Mouse (Mus musculus): ENCODE measurements at regions not wholly inside any gene's neighbourhood (a gene's known extent, or its start where the extent isn't known, plus 50 kb on each side); places are given as distances from the start of the nearest gene placed in this dataset.
A peak's percentile ranks its signal among the peaks of the same experiment; 100 is the strongest.

DNA sequence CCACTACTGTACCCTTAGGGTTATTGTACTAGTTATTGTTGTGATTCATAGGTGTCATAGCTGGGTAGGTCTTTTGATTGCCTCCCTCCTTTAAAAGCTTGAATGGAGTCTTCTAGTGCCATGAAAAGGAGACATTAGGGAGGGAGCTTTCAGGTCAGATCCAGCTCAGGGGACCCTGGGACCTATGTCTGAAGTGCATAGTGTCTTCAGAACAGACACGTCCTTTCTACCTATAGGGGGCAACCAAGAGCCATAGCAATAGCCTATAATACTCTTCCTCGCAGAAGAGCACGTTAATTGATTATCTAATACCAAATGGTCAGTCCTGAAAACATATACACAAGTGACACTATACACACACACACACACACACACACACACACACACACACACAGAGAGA lies 77.7 kb upstream of the Nek6 start:
- TF ChIP-seq POLR2A (IDR thresholded peaks at IDR 0.05; ENCODE audit: low read depth, low read length) (no peak), CTCF (IDR thresholded peaks at IDR 0.05; ENCODE audit: extremely low read depth, insufficient read length, insufficient replicate concordance, low read depth, low read length) (peak; percentile 20; the same call in 1 of the 2 replicates)
- no peak overlapping the region for H3K27ac ChIP-seq (ENCODE audit: insufficient read depth, low read depth, low read length)
- H3K4me1 ChIP-seq (ENCODE audit: control insufficient read depth, insufficient read depth, insufficient read length, low read length), result peaks cover under 1% of the 10 kb centered on the region; the same call in 1 of the 2 replicates
- H3K4me3 ChIP-seq (ENCODE audit: low read depth, low read length), result no peak overlapping the region
- no peaks in the 10 kb centered on the region for H3K36me3 ChIP-seq (ENCODE audit: control insufficient read depth, insufficient read depth, low read length)
- H3K27me3 ChIP-seq (ENCODE audit: control insufficient read depth, insufficient read depth, low read length), result no peaks in the 10 kb centered on the region
- WGBS, result 3% methylated on average over 3 of the region's 3 CpGs

GRCm38 (mm10) chr2:38436701-38437100 lies 74.7 kb upstream of the Nek6 start:
- WGBS, result 77% methylated on average over 4 of the region's 4 CpGs
- no peak overlapping the region for H3K4me3 ChIP-seq (ENCODE audit: low read depth, low read length)
- H3K36me3 ChIP-seq (ENCODE audit: control insufficient read depth, insufficient read depth, low read length), result no peaks in the 10 kb centered on the region
- no peaks in the 10 kb centered on the region for H3K27me3 ChIP-seq (ENCODE audit: control insufficient read depth, insufficient read depth, low read length)
- TF ChIP-seq CTCF (IDR thresholded peaks at IDR 0.05; ENCODE audit: extremely low read depth, insufficient read length, insufficient replicate concordance, low read depth, low read length) (no peak), POLR2A (IDR thresholded peaks at IDR 0.05; ENCODE audit: low read depth, low read length) (no peak)
- no peak overlapping the region for H3K27ac ChIP-seq (ENCODE audit: insufficient read depth, low read depth, low read length)
- peaks cover 2% of the 10 kb centered on the region; the same call in 1 of the 2 replicates for H3K4me1 ChIP-seq (ENCODE audit: control insufficient read depth, insufficient read depth, insufficient read length, low read length)

- no peak for TF ChIP-seq POLR2A (IDR thresholded peaks at IDR 0.05; ENCODE audit: low read depth, low read length)
- no peak for TF ChIP-seq CTCF (IDR thresholded peaks at IDR 0.05; ENCODE audit: extremely low read depth, insufficient read length, insufficient replicate concordance, low read depth, low read length)
- WGBS, result 94% methylated on average over 6 of the region's 6 CpGs
- H3K4me1 ChIP-seq (ENCODE audit: control insufficient read depth, insufficient read depth, insufficient read length, low read length), result peaks cover 2% of the 10 kb centered on the region; the same call in 1 of the 2 replicates
- no peak overlapping the region for H3K4me3 ChIP-seq (ENCODE audit: low read depth, low read length)
- no peak overlapping the region for H3K27ac ChIP-seq (ENCODE audit: insufficient read depth, low read depth, low read length)
- no peaks in the 10 kb centered on the region for H3K36me3 ChIP-seq (ENCODE audit: control insufficient read depth, insufficient read depth, low read length)
- H3K27me3 ChIP-seq (ENCODE audit: control insufficient read depth, insufficient read depth, low read length), result no peaks in the 10 kb centered on the region
Measured at GRCm38 (mm10) chr2:38439191-38439590, 72.3 kb upstream of the Nek6 start.

DNA sequence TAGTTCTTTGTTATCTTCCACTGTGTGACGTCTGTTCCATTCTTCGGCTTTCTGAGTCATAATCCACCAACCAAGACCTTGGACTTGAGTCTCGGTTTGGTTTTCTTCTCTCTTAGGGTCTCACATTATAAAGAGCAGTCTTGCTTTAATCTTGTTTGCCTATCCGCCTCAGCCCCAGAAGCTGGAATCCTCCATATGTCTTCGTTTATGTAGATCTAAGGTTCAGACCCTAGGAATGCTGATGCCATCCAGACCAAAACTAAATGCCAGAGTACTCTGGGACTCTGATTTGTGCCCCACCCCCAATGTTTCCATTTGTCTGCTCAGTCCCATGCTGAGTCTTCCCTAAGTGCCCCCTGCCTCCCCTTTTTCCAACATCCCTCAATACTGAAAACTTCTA lies 71.5 kb upstream of the Nek6 start:
- Histone ChIP-seq H3K4me3 (ENCODE audit: low read depth, low read length) (no peak overlapping the region), H3K27ac (ENCODE audit: insufficient read depth, low read depth, low read length) (no peak overlapping the region), H3K27me3 (ENCODE audit: control insufficient read depth, insufficient read depth, low read length) (no peaks in the 10 kb centered on the region), H3K36me3 (ENCODE audit: control insufficient read depth, insufficient read depth, low read length) (no peaks in the 10 kb centered on the region), H3K4me1 (ENCODE audit: control insufficient read depth, insufficient read depth, insufficient read length, low read length) (peaks cover 2% of the 10 kb centered on the region; the same call in 1 of the 2 replicates)
- TF ChIP-seq POLR2A (IDR thresholded peaks at IDR 0.05; ENCODE audit: low read depth, low read length), result no peak
- TF ChIP-seq CTCF (IDR thresholded peaks at IDR 0.05; ENCODE audit: extremely low read depth, insufficient read length, insufficient replicate concordance, low read depth, low read length), result no peak
- 83% methylated on average over 5 of the region's 5 CpGs for WGBS

GRCm38 (mm10) chr2:38449092-38449491 lies 62.4 kb upstream of the Nek6 start:
- TF ChIP-seq CTCF (IDR thresholded peaks at IDR 0.05; ENCODE audit: extremely low read depth, insufficient read length, insufficient replicate concordance, low read depth, low read length) (no peak), POLR2A (IDR thresholded peaks at IDR 0.05; ENCODE audit: low read depth, low read length) (no peak)
- H3K27me3 ChIP-seq (ENCODE audit: control insufficient read depth, insufficient read depth, low read length), result no peaks in the 10 kb centered on the region
- H3K36me3 ChIP-seq (ENCODE audit: control insufficient read depth, insufficient read depth, low read length), result no peaks in the 10 kb centered on the region
- H3K27ac ChIP-seq (ENCODE audit: insufficient read depth, low read depth, low read length), result no peak overlapping the region
- 23% methylated on average over 6 of the region's 6 CpGs for WGBS
- peaks cover 4% of the 10 kb centered on the region; the same call in 1 of the 2 replicates for H3K4me1 ChIP-seq (ENCODE audit: control insufficient read depth, insufficient read depth, insufficient read length, low read length)
- H3K4me3 ChIP-seq (ENCODE audit: low read depth, low read length), result no peak overlapping the region

GRCm38 (mm10) chr2:38456571-38456970 lies 54.9 kb upstream of the Nek6 start:
- Histone ChIP-seq H3K36me3 (ENCODE audit: control insufficient read depth, insufficient read depth, low read length) (no peaks in the 10 kb centered on the region), H3K27me3 (ENCODE audit: control insufficient read depth, insufficient read depth, low read length) (no peaks in the 10 kb centered on the region)

GRCm38 (mm10) chr2:38460367-38460766 lies 51.1 kb upstream of the Nek6 start:
- Histone ChIP-seq H3K4me3 (ENCODE audit: low read depth, low read length) (no peak overlapping the region), H3K27me3 (ENCODE audit: control insufficient read depth, insufficient read depth, low read length) (no peaks in the 10 kb centered on the region), H3K27ac (ENCODE audit: insufficient read depth, low read depth, low read length) (no peak overlapping the region), H3K36me3 (ENCODE audit: control insufficient read depth, insufficient read depth, low read length) (no peaks in the 10 kb centered on the region), H3K4me1 (ENCODE audit: control insufficient read depth, insufficient read depth, insufficient read length, low read length) (peaks cover 36% of the 10 kb centered on the region)
- WGBS, result 61% methylated on average over 2 of the region's 2 CpGs
- TF ChIP-seq POLR2A (IDR thresholded peaks at IDR 0.05; ENCODE audit: low read depth, low read length) (no peak), CTCF (IDR thresholded peaks at IDR 0.05; ENCODE audit: extremely low read depth, insufficient read length, insufficient replicate concordance, low read depth, low read length) (no peak)

More at GRCm38 (mm10) chr2:38456571-38456970, 54.9 kb upstream of the Nek6 start:
- Histone ChIP-seq H3K4me1 (ENCODE audit: control insufficient read depth, insufficient read depth, insufficient read length, low read length) (peaks cover 18% of the 10 kb centered on the region; the same call in 1 of the 2 replicates), H3K4me3 (ENCODE audit: low read depth, low read length) (no peak overlapping the region), H3K27ac (ENCODE audit: insufficient read depth, low read depth, low read length) (no peak overlapping the region)
- TF ChIP-seq CTCF (IDR thresholded peaks at IDR 0.05; ENCODE audit: extremely low read depth, insufficient read length, insufficient replicate concordance, low read depth, low read length) (no peak), POLR2A (IDR thresholded peaks at IDR 0.05; ENCODE audit: low read depth, low read length) (no peak)
- WGBS, result 89% methylated on average over 3 of the region's 3 CpGs

Measured in small intestine, adult 2 months (tissue).